In genomic region chr6:124770013-124770412, GRCm38 (mm10) we compare ENCODE assay signal across 10 mouse cellular contexts. TPM values are rescaled to one million over a fixed set of nuclear protein-coding genes. Genes with fewer than 3 reads are reported as not detected.
A peak's percentile ranks its signal among the peaks of the same experiment; 100 is the strongest.
DNase-seq lines count a peak whose midpoint lies in the region; ATAC-seq and TF ChIP-seq lines count a peak whose summit lies in the region.
"Had no signal": no experiment of that assay in that cellular context is flagged by ENCODE, and none has a peak within 500 bp of the region (broad histone marks: within the 10 kb centered on the region; RNA-seq: fewer than 3 reads in every experiment).

No protein-coding gene starts in this region.

- TF ChIP-seq EP300 in stomach, postnatal 0 days (optimal IDR thresholded peaks at IDR 0.05): no peak

- H3K27me3 ChIP-seq in neural tube, embryonic 11.5 days (ENCODE audit: control insufficient read depth, insufficient read depth, low read length): peaks cover 10% of the 10 kb centered on the region
- peaks cover 45% of the 10 kb centered on the region for H3K27me3 ChIP-seq in limb, embryonic 13.5 days
- H3K27me3 ChIP-seq in stomach, postnatal 0 days (ENCODE audit: control insufficient read depth, insufficient read depth, low read length): no peaks in the 10 kb centered on the region

- WGBS in neural tube, embryonic 11.5 days: 59% methylated on average over 7 of the region's 7 CpGs
- 65% methylated on average over 7 of the region's 7 CpGs for WGBS in limb, embryonic 13.5 days
- WGBS in stomach, postnatal 0 days: 63% methylated on average over 7 of the region's 7 CpGs

- H3K27ac ChIP-seq in neural tube, embryonic 11.5 days (ENCODE audit: low read depth, low read length): no peak overlapping the region
- no peak overlapping the region for H3K27ac ChIP-seq in limb, embryonic 13.5 days
- H3K27ac ChIP-seq in stomach, postnatal 0 days (replicated peaks): no peak overlapping the region
- H3K27ac ChIP-seq: liver, embryonic 14.5 days had no signal

- peak overlapping the region; percentile 44; the same call in 1 of the 2 replicates for H3K4me3 ChIP-seq in neural tube, embryonic 11.5 days (ENCODE audit: low read depth, low read length)
- peak overlapping the region; percentile 60 for H3K4me3 ChIP-seq in limb, embryonic 13.5 days
- H3K4me3 ChIP-seq in stomach, postnatal 0 days (ENCODE audit: low read depth, low read length): peak overlapping the region; percentile 63; the same call in 1 of the 2 replicates

- H3K4me2 ChIP-seq in neural tube, embryonic 11.5 days (ENCODE audit: low read depth): peak overlapping the region; percentile 86
- H3K4me2 ChIP-seq in limb, embryonic 13.5 days (replicated peaks): peak overlapping the region; percentile 90
- peak overlapping the region; percentile 77; the same call in 1 of the 2 replicates for H3K4me2 ChIP-seq in stomach, postnatal 0 days (replicated peaks; ENCODE audit: low read depth)

- DNase-seq in cerebellum, postnatal 14 days: peak; percentile 48 to 52
- DNase-seq in cerebellum, adult 8-10 months: no peak
- no peak for DNase-seq in neural tube, embryonic 11.5 days (ENCODE audit: low spot score)
- DNase-seq in neural tube, embryonic 10.5 days (ENCODE audit: extremely low spot score, low spot score): no peak
- no peak for DNase-seq in stomach, postnatal 0 days (ENCODE audit: low spot score)
- no peak for DNase-seq in retina, embryonic 14.5 days (ENCODE audit: low spot score)
- no peak for DNase-seq in adrenal gland, postnatal 10 days

- no peaks in the 10 kb centered on the region for H3K9me3 ChIP-seq in neural tube, embryonic 11.5 days (ENCODE audit: control insufficient read depth, low read length)
- no peaks in the 10 kb centered on the region for H3K9me3 ChIP-seq in limb, embryonic 13.5 days
- no peaks in the 10 kb centered on the region for H3K9me3 ChIP-seq in stomach, postnatal 0 days (ENCODE audit: control insufficient read depth, low read length)

- no peaks in the 10 kb centered on the region for H3K36me3 ChIP-seq in neural tube, embryonic 11.5 days (ENCODE audit: control insufficient read depth, insufficient read depth, low read length)
- no peaks in the 10 kb centered on the region for H3K36me3 ChIP-seq in limb, embryonic 13.5 days
- H3K36me3 ChIP-seq in stomach, postnatal 0 days (ENCODE audit: control insufficient read depth, insufficient read depth, low read length): no peaks in the 10 kb centered on the region

- no peak for TF ChIP-seq CTCF in stomach, postnatal 0 days (IDR thresholded peaks at IDR 0.05; ENCODE audit: low read depth)

- no peak for ATAC-seq in neural tube, embryonic 11.5 days (ENCODE audit: insufficient read depth, low FRiP score, low TSS enrichment)
- ATAC-seq in limb, embryonic 13.5 days (ENCODE audit: low FRiP score, low read depth): no peak
- ATAC-seq in stomach, postnatal 0 days (ENCODE audit: low FRiP score, low TSS enrichment): no peak

- peak overlapping the region; percentile 64 for H3K9ac ChIP-seq in neural tube, embryonic 11.5 days (ENCODE audit: low read length)
- peak overlapping the region; percentile 74 for H3K9ac ChIP-seq in limb, embryonic 13.5 days
- H3K9ac ChIP-seq in stomach, postnatal 0 days (ENCODE audit: low read length): peak overlapping the region; percentile 65; the same call in 1 of the 2 replicates
- H3K9ac ChIP-seq: liver, embryonic 14.5 days had no signal

- H3K4me1 ChIP-seq in neural tube, embryonic 11.5 days (ENCODE audit: control insufficient read depth, insufficient read depth, low read length): peaks cover 14% of the 10 kb centered on the region; the same call in 1 of the 2 replicates
- H3K4me1 ChIP-seq in limb, embryonic 13.5 days: peaks cover 23% of the 10 kb centered on the region
- no peaks in the 10 kb centered on the region for H3K4me1 ChIP-seq in stomach, postnatal 0 days (replicated peaks; ENCODE audit: control insufficient read depth, insufficient read depth)

RNA-seq across cellular contexts. Expression of gene Eno2, which starts 0.5 kb away (rescaled TPM):
- 8.5 and 9.8 TPM in 2 replicates for polyA plus RNA-seq in neural tube, embryonic 11.5 days (2014; fragmentation: Nextera tagmentation; extraction: Ambion mirVana)
- 7.2 and 7.7 TPM in 2 replicates for polyA plus RNA-seq in limb, embryonic 13.5 days (2015; fragmentation: Nextera tagmentation; extraction: Ambion mirVana)
- polyA plus RNA-seq in stomach, postnatal 0 days (2015; fragmentation: Nextera tagmentation; extraction: Ambion mirVana): 4.3 and 5.1 TPM in 2 replicates
- 10 to 100 TPM; 13.0 to 21.0 TPM for total RNA-seq in adrenal gland, postnatal 10 days (2021)

RNA-seq across cellular contexts. Expression of gene Lrrc23, which starts 9.5 kb away (rescaled TPM):
- 0.27 and 1.4 TPM in 2 replicates for polyA plus RNA-seq in neural tube, embryonic 11.5 days (2014; fragmentation: Nextera tagmentation; extraction: Ambion mirVana)
- 0.59 and 0.86 TPM in 2 replicates for polyA plus RNA-seq in limb, embryonic 13.5 days (2015; fragmentation: Nextera tagmentation; extraction: Ambion mirVana)
- 0.19 and 0.28 TPM in 2 replicates for polyA plus RNA-seq in stomach, postnatal 0 days (2015; fragmentation: Nextera tagmentation; extraction: Ambion mirVana)
- total RNA-seq in adrenal gland, postnatal 10 days (2021): under 1 TPM in 1 of 2 experiments, not detected in 1; 0.72 TPM
- total RNA-seq: gastrocnemius, postnatal 14 days had no signal

RNA-seq across cellular contexts. Expression of gene Atn1, which starts 13.7 kb away (rescaled TPM):
- polyA plus RNA-seq in neural tube, embryonic 11.5 days (2014; fragmentation: Nextera tagmentation; extraction: Ambion mirVana): 11.8 and 12.1 TPM in 2 replicates
- polyA plus RNA-seq in limb, embryonic 13.5 days (2015; fragmentation: Nextera tagmentation; extraction: Ambion mirVana): 19.6 and 20.0 TPM in 2 replicates
- polyA plus RNA-seq in stomach, postnatal 0 days (2015; fragmentation: Nextera tagmentation; extraction: Ambion mirVana): 6.6 and 6.9 TPM in 2 replicates
- 10 to 100 TPM; 64.0 to 71.5 TPM for total RNA-seq in adrenal gland, postnatal 10 days (2021)

RNA-seq across cellular contexts. Expression of gene Gm45234, which starts 14.2 kb away (rescaled TPM):
- polyA plus RNA-seq in neural tube, embryonic 11.5 days (2014; fragmentation: Nextera tagmentation; extraction: Ambion mirVana): not detected in 2 replicates
- 0.11 TPM in 1 of 2 replicates, not detected in the other for polyA plus RNA-seq in limb, embryonic 13.5 days (2015; fragmentation: Nextera tagmentation; extraction: Ambion mirVana)
- polyA plus RNA-seq in stomach, postnatal 0 days (2015; fragmentation: Nextera tagmentation; extraction: Ambion mirVana): not detected in 2 replicates
- total RNA-seq in adrenal gland, postnatal 10 days (2021): 1 to 10 TPM in 1 of 2 experiments, not detected in 1; 1.1 TPM
- total RNA-seq: gastrocnemius, postnatal 14 days had no signal
- polyA plus RNA-seq: liver, embryonic 14.5 days had no signal

RNA-seq across cellular contexts. Expression of gene Grcc10, which starts 28.8 kb away (rescaled TPM):
- 456 and 504 TPM in 2 replicates for polyA plus RNA-seq in neural tube, embryonic 11.5 days (2014; fragmentation: Nextera tagmentation; extraction: Ambion mirVana)
- 480 and 513 TPM in 2 replicates for polyA plus RNA-seq in limb, embryonic 13.5 days (2015; fragmentation: Nextera tagmentation; extraction: Ambion mirVana)
- polyA plus RNA-seq in stomach, postnatal 0 days (2015; fragmentation: Nextera tagmentation; extraction: Ambion mirVana): 292 and 310 TPM in 2 replicates
- total RNA-seq in adrenal gland, postnatal 10 days (2021): 100 to 1,000 TPM; 321 to 324 TPM

Comparison
In these comparisons a context has a peak if more than half of its experiments do, and no peak if none do; other contexts are left out.
1. DNase-seq: peak in cerebellum, postnatal 14 days (2 of 2); none in cerebellum, adult 8-10 months (single experiment), neural tube, embryonic 11.5 days (single experiment), neural tube, embryonic 10.5 days (single experiment), stomach, postnatal 0 days (single experiment), retina, embryonic 14.5 days (single experiment) and adrenal gland, postnatal 10 days (single experiment).
2. Peak in every context shown above with its lines, with median percentiles within 50 percentile points of each other: H3K4me2 ChIP-seq, H3K4me3 ChIP-seq and H3K9ac ChIP-seq.